Mouse (Mus musculus) brain, embryonic 14.5 days (tissue): Measurements from ENCODE around the gene Cflar.

ENCODE experiments used
- CTCF ChIP-seq: fragments of 200-500 bp; IDR thresholded peaks from 2 replicates; pipeline ENCODE4 v1.5.1; 2012; ENCODE audit warnings: inconsistent platforms, mild to moderate bottlenecking, moderate library complexity, borderline replicate concordance; ENCODE audit not compliant: insufficient read depth, insufficient read length; ENCODE audit errors: extremely low read depth
- POLR2A ChIP-seq: fragments of 200-500 bp; IDR thresholded peaks from 2 replicates; pipeline ENCODE4 v1.6.1; 2012; ENCODE audit warnings: mild to moderate bottlenecking, inconsistent platforms, borderline replicate concordance; ENCODE audit not compliant: poor library complexity, insufficient read depth, insufficient read length, severe bottlenecking; ENCODE audit errors: extremely low read depth

DNA sequence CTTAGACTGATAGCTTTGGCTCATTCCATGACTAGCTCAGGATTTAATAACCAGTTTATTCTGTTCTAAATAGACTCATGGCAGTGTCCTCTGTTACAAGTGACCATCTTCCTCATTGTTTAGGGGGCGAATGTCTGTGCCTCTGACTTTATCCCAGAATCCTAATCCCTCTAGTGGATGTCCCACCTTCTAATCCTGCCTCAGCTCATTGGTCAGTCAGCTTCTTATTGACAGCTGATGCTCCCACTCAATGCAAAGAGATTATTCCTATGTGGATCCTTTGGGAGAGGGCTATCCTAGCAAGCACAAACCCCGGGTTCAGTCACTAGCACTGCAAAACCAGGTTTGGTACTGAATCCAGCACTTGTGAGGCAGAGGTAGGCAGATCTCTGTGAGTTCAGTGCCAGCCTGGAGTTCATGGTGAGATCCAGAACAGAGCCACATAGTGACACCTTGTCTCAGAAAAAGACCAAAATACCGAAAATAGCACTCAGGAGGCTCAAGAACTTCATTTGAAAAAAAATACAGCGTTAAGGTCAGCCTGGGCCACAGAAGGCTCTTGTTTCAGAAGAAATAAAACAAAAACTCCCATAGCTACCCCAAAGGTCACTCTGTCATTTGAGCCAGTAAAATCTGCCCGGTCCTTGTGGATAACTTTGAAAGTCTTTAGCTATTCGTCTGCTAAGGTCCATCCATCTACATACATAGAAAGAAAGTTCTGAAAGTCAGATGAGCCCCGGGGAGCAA is 11.9 kb downstream of the Cflar start:
- no peak for TF ChIP-seq POLR2A
- TF ChIP-seq CTCF: no peak
